Mouse (Mus musculus) adrenal gland, adult 2 months (tissue): Measurements from ENCODE around the gene Rgl1. TPM values are rescaled to one million over a fixed set of nuclear protein-coding genes. Genes with fewer than 3 reads are reported as not detected.
A peak's percentile ranks its signal among the peaks of the same experiment; 100 is the strongest.

Experiments
- DNase-seq: peaks from one replicate; pipeline ENCODE4 v3.0.0; 2021
- polyA plus RNA-seq: library from polyadenylated mRNA; depleted of rRNA; stranded (reverse); fragments of >200 nt; gene quantifications from 2 replicates; pipeline ENCODE4 v1.2.3, GENCODE M21; 2012
- total RNA-seq, 2 experiments: library from RNA; stranded (reverse); gene quantifications; 2 replicates each; pipeline ENCODE4 v1.2.3; 2021

Gene Rgl1
- total and polyA plus RNA-seq, 3 experiments, result 4.4 to 38.3 (median 17.9) TPM

- DNase-seq, result no peak
Measured at GRCm38 (mm10) chr1:152584933-152585332, 181.2 kb downstream of the Rgl1 start.

GRCm38 (mm10) chr1:152581127-152581905 lies 184.8 kb downstream of the Rgl1 start:
- DNase-seq, result no peak

- peak; percentile 29 for DNase-seq
Measured at GRCm38 (mm10) chr1:152578944-152579343, 187.2 kb downstream of the Rgl1 start.

GRCm38 (mm10) chr1:152578108-152578721 lies 187.9 kb downstream of the Rgl1 start:
- DNase-seq, result no peak

GRCm38 (mm10) chr1:152576614-152577144 lies 189.5 kb downstream of the Rgl1 start:
- DNase-seq, result peak; percentile 27

GRCm38 (mm10) chr1:152575096-152575495 lies 191.1 kb downstream of the Rgl1 start:
- DNase-seq, result no peak

- DNase-seq, result peak; percentile 30
Measured at GRCm38 (mm10) chr1:152573470-152574059, 192.6 kb downstream of the Rgl1 start.

GRCm38 (mm10) chr1:152572755-152573469 lies 193.2 kb downstream of the Rgl1 start:
- peak; percentile 41 for DNase-seq

- no peak for DNase-seq
Measured at GRCm38 (mm10) chr1:152571340-152571739, 194.8 kb downstream of the Rgl1 start.

- DNase-seq, result no peak
Measured at GRCm38 (mm10) chr1:152570681-152571080, 195.5 kb downstream of the Rgl1 start.

- DNase-seq, result no peak
Measured at GRCm38 (mm10) chr1:152563282-152563681, 202.9 kb downstream of the Rgl1 start.

- no peak for DNase-seq
Measured at GRCm38 (mm10) chr1:152562877-152563276, 203.3 kb downstream of the Rgl1 start.

GRCm38 (mm10) chr1:152560477-152560876 lies 205.7 kb downstream of the Rgl1 start:
- DNase-seq, result no peak

- peak; percentile 58 for DNase-seq
Measured at GRCm38 (mm10) chr1:152556576-152557281, 209.4 kb downstream of the Rgl1 start.

- DNase-seq, result peak; percentile 81
Measured at GRCm38 (mm10) chr1:152555944-152556573, 210.1 kb downstream of the Rgl1 start.

GRCm38 (mm10) chr1:152553912-152554547 lies 212.1 kb downstream of the Rgl1 start:
- DNase-seq, result no peak

- DNase-seq, result no peak
Measured at GRCm38 (mm10) chr1:152550973-152551372, 215.2 kb downstream of the Rgl1 start.

GRCm38 (mm10) chr1:152550544-152550943 lies 215.6 kb downstream of the Rgl1 start:
- no peak for DNase-seq

GRCm38 (mm10) chr1:152549061-152549738 lies 217.0 kb downstream of the Rgl1 start:
- DNase-seq, result no peak
